Mouse (Mus musculus) hindbrain, embryonic 15.5 days (tissue): ENCODE measurements at regions not wholly inside any gene's neighbourhood (a gene's known extent, or its start where the extent isn't known, plus 50 kb on each side); places are given as distances from the start of the nearest gene placed in this dataset.
A peak's percentile ranks its signal among the peaks of the same experiment; 100 is the strongest.

Source experiments
- ATAC-seq: fragments of 200-750 bp; cut with Nextera tagmentation; 2 replicates; pipeline ENCODE4 v1.8.0; 2017; ENCODE audit warnings: low read depth, moderate number of reproducible peaks, moderate TSS enrichment; ENCODE audit not compliant: low FRiP score
- H3K27ac ChIP-seq: fragments of 300-500 bp; sonication (generic); replicated peaks from 2 replicates; pipeline ENCODE4 v1.5.1; 2015; ENCODE audit warnings: mild to moderate bottlenecking, inconsistent platforms
- H3K27me3 ChIP-seq: fragments of 300-500 bp; sonication (generic); 2 replicates; pipeline ENCODE4 v1.6.1; 2015; ENCODE audit warnings: control low read depth, inconsistent platforms
- H3K36me3 ChIP-seq: fragments of 300-500 bp; sonication (generic); 2 replicates; pipeline ENCODE4 v1.6.1; 2015; ENCODE audit warnings: control low read depth, inconsistent platforms
- H3K4me1 ChIP-seq: fragments of 300-500 bp; sonication (generic); replicated peaks from 2 replicates; pipeline ENCODE4 v1.6.1; 2015; ENCODE audit warnings: control low read depth, inconsistent platforms
- H3K4me2 ChIP-seq: fragments of 300-500 bp; sonication (generic); 2 replicates; pipeline ENCODE4 v1.6.1; 2015; ENCODE audit warnings: moderate library complexity, mild to moderate bottlenecking, inconsistent platforms
- H3K4me3 ChIP-seq: fragments of 300-500 bp; sonication (generic); 2 replicates; pipeline ENCODE4 v1.5.1; 2015; ENCODE audit warnings: mild to moderate bottlenecking, inconsistent platforms
- H3K9ac ChIP-seq: fragments of 300-500 bp; sonication (generic); 2 replicates; pipeline ENCODE4 v1.6.1; 2015; ENCODE audit warnings: inconsistent platforms
- H3K9me3 ChIP-seq: fragments of 300-500 bp; sonication (generic); 2 replicates; pipeline ENCODE4 v1.6.1; 2016; ENCODE audit warnings: control low read depth, inconsistent platforms
- WGBS: fragments of 180-500 bp; shearing (Covaris S2); methylation state at CpG from one replicate; pipeline ENCODE4 v1.1.7; 2015; 5-methylcytosine and 5-hydroxymethylcytosine counted together

DNA sequence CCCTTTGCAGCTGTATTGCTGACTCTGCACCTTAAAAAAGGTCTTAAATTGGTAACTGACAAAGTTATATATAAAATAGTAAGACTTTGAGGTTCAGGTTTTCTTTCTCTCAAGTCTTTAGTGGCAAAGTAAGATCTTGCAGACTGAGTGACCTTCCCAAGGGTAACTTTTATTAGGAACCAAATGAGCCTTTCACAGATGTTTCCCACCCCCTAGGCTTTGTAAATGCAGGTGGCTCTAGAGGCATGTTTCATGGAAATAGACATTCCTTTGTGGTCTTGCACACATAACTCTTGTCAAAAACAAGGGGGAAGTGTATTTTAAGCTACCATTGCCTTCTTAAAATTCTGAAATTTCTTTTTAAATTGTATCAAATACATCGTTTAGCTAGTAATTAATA lies 1125.0 kb downstream of the D3Ertd751e start:
- Histone ChIP-seq H3K36me3 (no peaks in the 10 kb centered on the region), H3K4me2 (no peak overlapping the region), H3K9me3 (no peaks in the 10 kb centered on the region), H3K4me1 (no peaks in the 10 kb centered on the region), H3K9ac (no peak overlapping the region), H3K27me3 (no peaks in the 10 kb centered on the region), H3K4me3 (no peak overlapping the region), H3K27ac (no peak overlapping the region)
- WGBS: 98% methylated on average over 1 of the region's 1 CpGs
- no peak for ATAC-seq

DNA sequence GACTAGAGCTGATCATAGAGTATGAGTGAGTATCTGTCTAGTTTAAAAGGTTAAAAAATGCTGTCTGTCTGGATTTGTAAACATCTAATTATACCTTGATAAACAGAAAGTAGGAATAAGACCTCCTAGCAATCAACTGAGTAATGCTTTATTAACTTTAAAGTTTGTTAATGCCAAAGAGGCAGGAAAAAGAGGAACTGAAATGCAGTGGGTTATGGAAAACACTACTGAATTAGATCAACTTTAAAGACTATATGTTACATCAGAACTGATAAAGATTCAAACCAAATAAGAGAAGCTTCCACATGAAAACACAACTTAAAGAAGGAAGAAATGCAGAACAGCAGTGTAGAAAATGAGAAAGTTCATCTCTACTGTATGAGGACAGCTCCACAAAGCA lies 1136.6 kb downstream of the D3Ertd751e start:
- no peak overlapping the region for H3K9ac ChIP-seq
- no peak overlapping the region for H3K27ac ChIP-seq
- H3K4me2 ChIP-seq: no peak overlapping the region
- H3K27me3 ChIP-seq: no peaks in the 10 kb centered on the region
- H3K9me3 ChIP-seq: no peaks in the 10 kb centered on the region
- H3K4me3 ChIP-seq: no peak overlapping the region
- H3K36me3 ChIP-seq: no peaks in the 10 kb centered on the region
- ATAC-seq: no peak
- no peaks in the 10 kb centered on the region for H3K4me1 ChIP-seq

DNA sequence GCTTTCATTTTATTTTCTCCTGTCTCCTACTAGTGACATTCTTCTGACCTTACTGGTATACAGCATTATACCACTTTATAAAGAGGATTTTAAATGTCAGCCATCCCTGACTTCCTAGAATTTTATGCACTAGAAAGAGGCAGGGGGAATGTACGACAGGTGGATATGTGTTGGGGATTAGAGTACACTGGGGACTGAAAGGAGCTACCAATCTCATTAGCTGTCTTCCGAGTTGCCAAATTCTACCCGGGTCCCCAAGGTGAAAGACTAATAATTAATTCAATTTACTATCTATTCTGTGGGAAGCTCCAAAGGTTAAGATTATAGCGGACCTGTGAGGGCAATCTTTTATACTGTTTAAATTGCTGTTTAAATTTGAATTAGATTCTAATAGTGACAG lies 1142.1 kb downstream of the D3Ertd751e start:
- Histone ChIP-seq H3K9me3 (no peaks in the 10 kb centered on the region), H3K36me3 (no peaks in the 10 kb centered on the region), H3K4me1 (no peaks in the 10 kb centered on the region), H3K4me3 (no peak overlapping the region), H3K9ac (no peak overlapping the region), H3K27me3 (no peaks in the 10 kb centered on the region), H3K27ac (no peak overlapping the region), H3K4me2 (no peak overlapping the region)
- WGBS: 59% methylated on average over 4 of the region's 4 CpGs
- ATAC-seq: no peak

DNA sequence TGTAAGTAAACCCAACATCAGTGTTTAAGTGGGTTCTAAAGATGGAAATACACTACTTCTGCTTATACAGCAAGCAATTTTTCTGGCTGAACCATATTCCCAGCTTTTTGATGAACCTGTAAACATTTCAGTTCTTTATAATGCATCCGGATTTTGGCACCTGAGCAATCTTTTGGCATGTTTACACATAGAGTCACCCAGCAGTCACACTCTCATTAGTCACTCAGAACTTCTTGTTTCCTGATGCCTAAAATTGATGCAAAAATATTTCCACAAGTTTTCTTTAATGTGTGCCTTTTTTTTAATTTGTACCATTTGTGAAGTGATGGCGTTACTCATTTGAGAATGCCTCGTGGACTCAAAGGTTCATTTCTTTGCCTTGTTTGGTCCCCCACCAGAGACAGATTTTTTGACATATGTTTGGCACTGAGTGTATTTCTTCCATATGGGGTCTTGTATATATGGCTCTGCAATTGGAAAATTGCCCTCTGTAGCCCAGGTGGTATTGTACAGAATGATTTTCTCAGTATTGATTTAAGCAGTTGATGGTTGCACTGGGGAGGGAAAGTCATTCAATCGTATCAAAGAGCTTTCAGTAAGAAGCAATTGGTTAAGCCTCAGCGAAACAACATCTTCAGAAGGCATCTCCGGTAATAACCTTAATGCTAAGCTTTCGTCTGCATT lies 1149.7 kb downstream of the D3Ertd751e start:
- 61% methylated on average over 7 of the region's 7 CpGs for WGBS
- Histone ChIP-seq H3K4me2 (no peak overlapping the region), H3K4me3 (no peak overlapping the region), H3K4me1 (no peaks in the 10 kb centered on the region), H3K9me3 (no peaks in the 10 kb centered on the region), H3K9ac (no peak overlapping the region), H3K27ac (no peak overlapping the region), H3K27me3 (no peaks in the 10 kb centered on the region), H3K36me3 (no peaks in the 10 kb centered on the region)
- peak; percentile 73; the same call in 1 of the 2 replicates for ATAC-seq

DNA sequence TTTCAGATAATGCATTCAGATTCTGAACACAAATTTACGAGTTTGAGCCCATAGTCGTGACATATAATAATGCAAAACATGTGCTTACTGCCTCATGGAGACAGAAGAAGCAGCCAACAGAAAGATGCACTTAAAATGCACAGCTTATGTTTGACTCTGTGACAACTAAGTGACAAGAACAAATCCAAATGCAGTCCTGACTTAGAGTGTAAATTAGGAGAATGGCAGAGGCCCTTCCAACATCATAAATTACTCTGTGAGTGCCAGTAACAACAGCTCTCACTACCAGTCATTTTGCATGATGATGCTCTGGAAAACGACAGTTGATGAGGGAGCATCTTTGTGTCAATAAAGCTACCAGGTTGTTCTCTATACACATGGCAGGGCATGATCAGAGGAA lies 1153.4 kb downstream of the D3Ertd751e start:
- no peaks in the 10 kb centered on the region for H3K27me3 ChIP-seq
- WGBS: 70% methylated on average over 3 of the region's 3 CpGs

DNA sequence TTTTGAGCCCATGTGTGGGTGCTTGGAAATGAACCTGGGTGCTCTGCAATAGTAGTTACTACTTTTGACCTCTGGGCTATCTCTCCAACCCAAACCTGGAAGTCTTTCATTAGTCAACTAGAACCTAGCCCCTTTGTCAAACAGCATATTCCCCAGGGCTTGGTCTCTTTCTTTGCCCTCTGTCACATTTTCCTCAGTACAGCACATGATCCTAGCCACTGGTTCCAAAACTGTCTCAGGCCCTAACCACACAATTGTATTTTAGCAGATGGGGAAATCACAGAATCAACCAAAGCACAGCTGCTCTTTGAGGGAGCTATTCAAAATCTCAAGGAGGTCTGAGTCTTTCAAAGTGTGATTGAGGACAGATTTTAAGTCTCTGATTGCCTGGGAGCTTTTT lies 1155.5 kb downstream of the D3Ertd751e start:
- no peaks in the 10 kb centered on the region for H3K36me3 ChIP-seq
- H3K4me2 ChIP-seq: no peak overlapping the region
- no peaks in the 10 kb centered on the region for H3K4me1 ChIP-seq
- no peaks in the 10 kb centered on the region for H3K27me3 ChIP-seq
- ATAC-seq: no peak
- no peak overlapping the region for H3K9ac ChIP-seq
- no peak overlapping the region for H3K27ac ChIP-seq
- no peaks in the 10 kb centered on the region for H3K9me3 ChIP-seq
- no peak overlapping the region for H3K4me3 ChIP-seq

More for the DNA sequence above, 1153.4 kb downstream of the D3Ertd751e start:
- H3K4me3 ChIP-seq: no peak overlapping the region
- no peaks in the 10 kb centered on the region for H3K9me3 ChIP-seq
- H3K27ac ChIP-seq: no peak overlapping the region
- no peak overlapping the region for H3K9ac ChIP-seq
- ATAC-seq: no peak
- H3K36me3 ChIP-seq: no peaks in the 10 kb centered on the region
- H3K4me1 ChIP-seq: no peaks in the 10 kb centered on the region
- H3K4me2 ChIP-seq: no peak overlapping the region

DNA sequence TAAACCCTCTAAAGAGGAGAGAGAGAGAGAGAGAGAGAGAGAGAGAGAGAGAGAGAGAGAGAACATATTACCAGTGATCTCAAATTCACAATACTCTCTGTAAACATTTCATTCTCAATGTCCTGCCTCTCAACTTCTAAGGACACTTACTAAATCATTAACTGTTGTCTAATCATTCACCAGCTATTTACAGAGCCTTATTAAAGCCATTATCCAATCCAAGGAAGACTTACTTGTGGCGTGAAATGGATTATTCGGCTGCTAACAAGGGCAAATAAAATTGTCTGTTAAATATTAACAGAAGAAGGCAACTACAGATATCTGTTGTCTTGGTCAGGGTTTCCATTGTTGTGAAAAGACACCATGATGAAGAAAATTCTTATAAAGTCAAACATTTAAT lies 1156.5 kb downstream of the D3Ertd751e start:
- no peaks in the 10 kb centered on the region for H3K36me3 ChIP-seq
- WGBS: 71% methylated on average over 2 of the region's 2 CpGs
- no peaks in the 10 kb centered on the region for H3K9me3 ChIP-seq
- no peaks in the 10 kb centered on the region for H3K4me1 ChIP-seq
- H3K9ac ChIP-seq: no peak overlapping the region
- no peaks in the 10 kb centered on the region for H3K27me3 ChIP-seq
- no peak overlapping the region for H3K4me3 ChIP-seq
- no peak overlapping the region for H3K27ac ChIP-seq
- no peak overlapping the region for H3K4me2 ChIP-seq
- no peak for ATAC-seq

DNA sequence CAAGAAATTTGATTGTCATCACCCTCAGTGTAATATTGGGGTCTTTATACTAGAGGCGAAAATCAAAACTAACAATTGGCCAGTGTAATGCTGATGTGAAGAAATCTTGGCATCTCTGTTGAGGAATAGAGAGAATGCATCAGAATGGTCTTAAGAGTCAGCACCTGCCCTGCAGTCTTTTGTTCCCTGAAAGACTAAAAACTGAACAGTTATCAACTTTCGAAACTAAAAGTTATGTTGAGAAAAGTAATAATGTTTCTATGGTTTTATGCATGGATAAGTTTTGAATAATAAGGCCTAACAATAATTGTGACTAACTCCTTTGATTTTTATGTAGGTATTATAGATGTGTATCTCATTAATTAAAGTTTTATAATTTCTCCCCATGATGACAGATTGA lies 1158.6 kb downstream of the D3Ertd751e start:
- H3K4me1 ChIP-seq: no peaks in the 10 kb centered on the region
- no peak overlapping the region for H3K27ac ChIP-seq
- 92% methylated on average over 2 of the region's 2 CpGs for WGBS
- no peak overlapping the region for H3K4me2 ChIP-seq
- H3K36me3 ChIP-seq: no peaks in the 10 kb centered on the region
- no peaks in the 10 kb centered on the region for H3K9me3 ChIP-seq
- ATAC-seq: no peak
- H3K4me3 ChIP-seq: no peak overlapping the region
- H3K9ac ChIP-seq: no peak overlapping the region
- H3K27me3 ChIP-seq: no peaks in the 10 kb centered on the region

DNA sequence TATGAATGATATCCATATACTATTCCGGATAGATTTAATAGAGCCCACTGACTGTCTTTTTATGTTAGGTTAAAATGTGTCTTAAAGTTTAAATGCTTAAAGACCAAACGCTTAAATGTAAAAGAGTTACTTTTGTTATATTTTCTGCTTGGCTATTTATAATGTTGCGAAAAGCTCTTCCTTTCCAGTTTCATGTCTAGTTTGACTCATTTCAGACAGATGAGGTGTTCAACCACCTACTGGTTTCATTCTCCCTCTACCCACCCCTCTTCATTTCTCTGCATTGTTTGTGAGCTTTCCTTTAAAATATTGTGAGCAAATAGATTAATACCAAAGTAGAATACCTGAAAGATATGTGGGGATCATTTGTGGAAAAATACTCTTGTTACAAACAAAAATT lies 1163.8 kb downstream of the D3Ertd751e start:
- Histone ChIP-seq H3K4me2 (no peak overlapping the region), H3K27me3 (no peaks in the 10 kb centered on the region), H3K9ac (no peak overlapping the region), H3K9me3 (no peaks in the 10 kb centered on the region), H3K27ac (no peak overlapping the region), H3K4me1 (peaks cover 4% of the 10 kb centered on the region; the same call in 1 of the 2 replicates), H3K36me3 (no peaks in the 10 kb centered on the region), H3K4me3 (no peak overlapping the region)
- WGBS: 92% methylated on average over 3 of the region's 3 CpGs
- no peak for ATAC-seq

DNA sequence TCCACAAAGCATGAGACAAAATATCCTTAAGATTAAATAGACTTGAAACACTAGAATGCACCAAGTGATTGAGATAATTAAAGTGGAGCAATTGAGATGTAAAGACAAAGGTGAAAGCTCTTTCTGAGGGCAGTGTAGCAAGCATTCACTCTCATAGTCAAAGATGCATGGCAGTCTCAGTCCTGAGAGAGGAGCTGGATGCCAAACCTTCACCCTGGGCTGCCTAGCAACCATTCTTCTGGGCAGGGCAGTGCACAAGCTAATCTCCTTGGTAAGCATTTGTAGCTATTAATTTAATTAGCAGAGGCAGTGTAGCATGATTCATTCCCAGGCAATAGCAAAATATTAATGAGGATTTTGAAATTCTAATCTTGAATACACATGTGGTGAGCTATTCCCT lies 1166.0 kb downstream of the D3Ertd751e start:
- H3K4me3 ChIP-seq: no peak overlapping the region
- no peaks in the 10 kb centered on the region for H3K27me3 ChIP-seq
- H3K4me1 ChIP-seq: peaks cover 4% of the 10 kb centered on the region; the same call in 1 of the 2 replicates
- H3K9ac ChIP-seq: no peak overlapping the region
- ATAC-seq: peak; percentile 79
- no peaks in the 10 kb centered on the region for H3K9me3 ChIP-seq
- no peaks in the 10 kb centered on the region for H3K36me3 ChIP-seq
- H3K27ac ChIP-seq: no peak overlapping the region
- H3K4me2 ChIP-seq: no peak overlapping the region

DNA sequence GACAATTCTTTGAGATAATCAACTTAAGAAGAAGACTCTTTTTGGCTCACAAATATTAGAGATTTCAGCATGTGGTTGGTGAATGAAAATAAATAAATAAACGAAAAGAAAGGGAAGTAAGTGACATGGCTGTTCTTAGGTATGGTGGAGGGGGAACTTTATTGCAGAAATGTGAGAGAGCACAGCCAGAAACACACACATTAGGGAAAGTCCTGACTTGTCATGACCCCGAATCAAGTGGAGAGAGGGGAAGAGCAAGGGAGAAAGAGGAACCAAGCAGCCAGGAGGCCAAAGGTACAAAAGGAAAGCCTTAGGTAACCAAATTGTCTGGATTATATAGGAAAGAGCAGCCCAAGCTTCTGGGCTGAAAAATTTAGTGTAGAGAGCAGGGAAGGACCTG lies 1172.7 kb downstream of the D3Ertd751e start:
- Histone ChIP-seq H3K27me3 (no peaks in the 10 kb centered on the region), H3K4me1 (no peaks in the 10 kb centered on the region), H3K4me2 (no peak overlapping the region), H3K9ac (no peak overlapping the region), H3K36me3 (no peaks in the 10 kb centered on the region), H3K9me3 (no peaks in the 10 kb centered on the region), H3K4me3 (no peak overlapping the region), H3K27ac (no peak overlapping the region)
- WGBS: 74% methylated on average over 2 of the region's 2 CpGs
- ATAC-seq: no peak

DNA sequence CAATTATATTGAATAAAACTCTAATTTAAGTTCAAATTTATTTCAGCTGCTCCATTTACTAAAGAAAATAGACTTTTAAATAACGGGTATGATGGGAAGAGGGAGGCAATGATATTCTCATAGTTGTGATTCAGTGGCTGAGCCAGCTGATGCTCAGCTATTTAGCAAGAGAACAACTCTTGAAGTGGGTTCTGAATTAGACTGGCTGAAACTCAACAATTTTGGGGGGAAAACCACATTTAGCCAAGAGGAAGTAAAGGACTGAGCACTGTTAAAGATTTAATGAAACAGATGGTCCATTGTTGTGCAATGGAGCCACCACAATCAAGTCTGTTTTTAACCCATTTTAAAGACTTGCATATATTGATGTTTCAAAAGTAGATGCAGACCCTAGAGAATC lies 1193.0 kb downstream of the D3Ertd751e start:
- Histone ChIP-seq H3K36me3 (no peaks in the 10 kb centered on the region), H3K9ac (no peak overlapping the region), H3K27ac (no peak overlapping the region), H3K27me3 (no peaks in the 10 kb centered on the region), H3K9me3 (no peaks in the 10 kb centered on the region), H3K4me3 (no peak overlapping the region), H3K4me1 (no peaks in the 10 kb centered on the region), H3K4me2 (no peak overlapping the region)
- WGBS: 81% methylated on average over 1 of the region's 1 CpGs
- ATAC-seq: no peak

DNA sequence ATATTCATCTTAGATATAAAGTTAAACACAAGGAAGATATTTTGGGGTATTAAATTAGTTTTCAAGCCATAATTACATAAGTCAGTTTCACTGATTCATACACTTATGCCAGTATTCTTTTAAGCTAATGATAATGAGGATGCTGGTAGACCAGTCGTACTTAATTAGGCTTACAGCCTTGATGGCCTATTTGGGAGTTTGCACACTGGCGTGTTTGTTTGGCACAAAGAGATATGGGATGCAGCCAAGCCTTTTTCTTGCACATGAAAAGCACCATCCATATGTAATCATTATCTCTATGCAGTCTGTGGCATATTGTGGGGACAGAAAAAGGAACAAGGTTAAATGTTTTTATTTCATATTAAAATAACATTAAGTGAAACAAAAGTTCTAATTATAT lies 1234.7 kb downstream of the D3Ertd751e start:
- H3K4me1 ChIP-seq: no peaks in the 10 kb centered on the region
- no peak overlapping the region for H3K9ac ChIP-seq
- H3K27ac ChIP-seq: no peak overlapping the region
- no peaks in the 10 kb centered on the region for H3K36me3 ChIP-seq
- no peak overlapping the region for H3K4me2 ChIP-seq
- H3K4me3 ChIP-seq: no peak overlapping the region
- 47% methylated on average over 2 of the region's 2 CpGs for WGBS
- ATAC-seq: no peak
- H3K9me3 ChIP-seq: no peaks in the 10 kb centered on the region
- H3K27me3 ChIP-seq: no peaks in the 10 kb centered on the region
